Mouse (Mus musculus) forebrain, embryonic 12.5 days (tissue): ENCODE measurements around the gene Cdca5. TPM values are rescaled to one million over a fixed set of nuclear protein-coding genes. Genes with fewer than 3 reads are reported as not detected.

Experiments
- ATAC-seq: fragments of 200-750 bp; cut with Nextera tagmentation; 2 replicates; pipeline ENCODE4 v1.8.0; 2017; ENCODE audit warnings: moderate TSS enrichment; ENCODE audit not compliant: low FRiP score
- H3K27ac ChIP-seq: fragments of 300-500 bp; sonication (generic); 2 replicates; pipeline ENCODE4 v1.5.1; 2016; ENCODE audit warnings: mild to moderate bottlenecking
- H3K27me3 ChIP-seq: fragments of 300-500 bp; sonication (generic); 2 replicates; pipeline ENCODE4 v1.6.1; 2016; ENCODE audit warnings: mild to moderate bottlenecking
- H3K36me3 ChIP-seq: fragments of 300-500 bp; sonication (generic); replicated peaks from 2 replicates; pipeline ENCODE4 v1.6.1; 2016; ENCODE audit warnings: mild to moderate bottlenecking
- H3K4me1 ChIP-seq: fragments of 300-500 bp; sonication (generic); 2 replicates; pipeline ENCODE4 v1.6.1; 2016
- H3K4me2 ChIP-seq: fragments of 300-500 bp; sonication (generic); 2 replicates; pipeline ENCODE4 v1.6.1; 2016; ENCODE audit warnings: mild to moderate bottlenecking, moderate library complexity
- H3K4me3 ChIP-seq: fragments of 300-500 bp; sonication (generic); replicated peaks from 2 replicates; pipeline ENCODE4 v1.5.1; 2016; ENCODE audit warnings: mild to moderate bottlenecking
- H3K9ac ChIP-seq: fragments of 300-500 bp; sonication (generic); 2 replicates; pipeline ENCODE4 v1.6.1; 2016; ENCODE audit warnings: mild to moderate bottlenecking
- H3K9me3 ChIP-seq: fragments of 300-500 bp; sonication (generic); 2 replicates; pipeline ENCODE4 v1.6.1; 2016
- WGBS: fragments of 180-500 bp; shearing (Covaris S2); methylation state at CpG from one replicate; pipeline ENCODE4 v1.1.7; 2016; 5-methylcytosine and 5-hydroxymethylcytosine counted together
- polyA plus RNA-seq: library from polyadenylated mRNA; unstranded; fragments of >200 nt; fragmentation: Nextera tagmentation; extraction: Ambion mirVana; gene quantifications from 2 replicates; pipeline ENCODE4 v1.2.1, GENCODE M21; 2016

Gene Cdca5
- polyA plus RNA-seq, 1 experiment from 2014 or later, result 54.5 TPM

- Histone ChIP-seq H3K4me3 (0 out of 2 replicates have a peak overlapping the region, but pooled peaks have one; percentile 10), H3K27ac (no peak overlapping the region), H3K9me3 (no peaks in the 10 kb centered on the region), H3K4me1 (peaks cover 26% of the 10 kb centered on the region), H3K36me3 (peaks cover 58% of the 10 kb centered on the region), H3K4me2 (no peak overlapping the region), H3K27me3 (no peaks in the 10 kb centered on the region), H3K9ac (no peak overlapping the region)
- no peak for ATAC-seq
- WGBS, result 88% methylated on average over 11 of the region's 11 CpGs
Measured at GRCm38 (mm10) chr19:6048681-6049410, 35.9 kb upstream of the Cdca5 start.

GRCm38 (mm10) chr19:6052516-6052915, 32.3 kb upstream of the Cdca5 start:
- Histone ChIP-seq H3K27ac (no peak overlapping the region), H3K27me3 (no peaks in the 10 kb centered on the region), H3K4me2 (no peak overlapping the region), H3K36me3 (peaks cover 79% of the 10 kb centered on the region), H3K9ac (no peak overlapping the region), H3K9me3 (no peaks in the 10 kb centered on the region), H3K4me1 (peaks cover 25% of the 10 kb centered on the region), H3K4me3 (no peak overlapping the region)
- WGBS, result 87% methylated on average over 7 of the region's 7 CpGs
- no peak for ATAC-seq

- Histone ChIP-seq H3K9me3 (no peaks in the 10 kb centered on the region), H3K27me3 (no peaks in the 10 kb centered on the region), H3K4me1 (peaks cover 20% of the 10 kb centered on the region), H3K9ac (no peak overlapping the region), H3K4me3 (no peak overlapping the region), H3K27ac (no peak overlapping the region), H3K36me3 (peaks cover 73% of the 10 kb centered on the region), H3K4me2 (no peak overlapping the region)
- WGBS, result 90% methylated on average over 5 of the region's 5 CpGs
- no peak for ATAC-seq
Measured at GRCm38 (mm10) chr19:6054296-6054695, 30.5 kb upstream of the Cdca5 start.

- Histone ChIP-seq H3K27ac (no peak overlapping the region), H3K36me3 (peaks cover 58% of the 10 kb centered on the region), H3K9me3 (no peaks in the 10 kb centered on the region), H3K27me3 (no peaks in the 10 kb centered on the region), H3K9ac (peak overlapping the region; percentile 81), H3K4me2 (peak overlapping the region; percentile 84), H3K4me3 (peak overlapping the region; percentile 86), H3K4me1 (peaks cover 26% of the 10 kb centered on the region)
- WGBS, result 56% methylated on average over 4 of the region's 4 CpGs
- ATAC-seq, result no peak
Measured at GRCm38 (mm10) chr19:6056696-6057095, 28.1 kb upstream of the Cdca5 start.

DNA sequence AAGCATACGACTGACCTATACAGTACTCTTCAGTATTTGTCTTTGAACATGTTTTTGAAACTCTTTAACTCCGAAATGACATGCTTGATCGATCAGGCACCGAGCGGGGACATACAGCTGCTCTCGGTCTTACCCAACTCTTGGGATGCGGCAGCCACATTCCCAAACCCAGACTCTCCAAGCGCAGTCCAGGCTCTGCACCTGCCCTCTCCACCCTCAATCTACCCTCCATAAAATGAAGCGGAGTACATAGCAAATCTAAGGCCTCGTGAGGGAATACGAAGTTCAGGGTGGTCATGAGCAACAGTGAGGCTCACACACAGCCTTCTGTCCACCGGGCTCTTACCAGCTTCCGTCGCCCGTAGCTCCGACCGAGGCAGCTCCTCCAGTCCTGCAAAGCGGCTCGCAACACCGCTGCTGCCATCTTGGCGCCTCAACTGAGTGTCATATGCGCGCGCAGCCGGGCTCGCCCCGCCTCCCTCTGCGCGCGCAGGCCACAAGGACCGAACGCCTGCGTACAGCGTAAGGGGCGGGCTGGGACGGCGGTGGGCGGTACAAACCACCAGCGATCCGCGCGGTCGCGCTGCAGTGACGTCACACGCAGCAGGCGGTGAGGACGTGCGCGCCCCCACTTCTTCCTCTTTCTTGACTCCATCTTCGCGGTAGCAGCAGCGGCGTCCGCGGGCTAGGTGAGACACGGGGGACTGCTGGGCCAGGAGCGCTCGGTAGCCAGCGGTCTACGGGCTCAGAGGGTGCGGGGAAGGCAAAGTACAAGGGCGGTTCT, 27.3 kb upstream of the Cdca5 start, which contains the start of the genes Mrpl49 and Fau:
Gene Mrpl49 (minus strand): TSS at position 473 of the 784 bp plus-strand sequence.
Gene Fau (plus strand): TSS at position 532 of the 784 bp plus-strand sequence.
- Histone ChIP-seq H3K36me3 (peaks cover 51% of the 10 kb centered on the region), H3K27me3 (no peaks in the 10 kb centered on the region), H3K27ac (peak within 1 kb of the TSS; percentile 77), H3K4me3 (peak within 1 kb of the TSS; percentile 86), H3K4me1 (peaks cover 34% of the 10 kb centered on the region), H3K9ac (peak within 1 kb of the TSS; percentile 93), H3K9me3 (no peaks in the 10 kb centered on the region), H3K4me2 (peak within 1 kb of the TSS; percentile 84)
- ATAC-seq, result peak; percentile 89
- under 1% methylated on average over 63 of the region's 63 CpGs for WGBS

DNA sequence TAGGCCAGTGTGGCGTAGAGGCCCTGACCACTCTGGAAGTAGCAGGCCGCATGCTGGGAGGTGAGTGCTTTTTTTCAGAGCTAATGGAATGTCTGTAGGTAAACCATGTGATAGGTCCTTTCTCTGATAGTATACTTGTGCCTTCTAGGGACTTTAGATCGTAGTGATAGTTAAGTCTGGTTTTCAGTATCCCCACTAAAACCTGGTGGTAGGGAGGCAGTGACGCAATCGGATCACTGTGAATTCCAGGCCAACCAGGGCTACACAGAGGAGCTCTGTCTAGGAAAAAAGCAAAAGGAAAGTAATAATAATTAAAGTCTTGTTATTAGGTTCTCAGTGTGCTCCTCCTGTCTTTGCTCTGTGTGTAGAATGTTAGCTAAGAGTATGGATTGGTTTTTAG, 26.3 kb upstream of the Cdca5 start:
- 43% methylated on average over 5 of the region's 5 CpGs for WGBS
- Histone ChIP-seq H3K9ac (peak overlapping the region; percentile 93), H3K27ac (no peak overlapping the region; the same call in 1 of the 2 replicates), H3K4me3 (peak overlapping the region; percentile 86), H3K9me3 (no peaks in the 10 kb centered on the region), H3K4me1 (peaks cover 39% of the 10 kb centered on the region), H3K4me2 (peak overlapping the region; percentile 84), H3K36me3 (peaks cover 46% of the 10 kb centered on the region), H3K27me3 (no peaks in the 10 kb centered on the region)
- no peak; the same call in 1 of the 2 replicates for ATAC-seq

DNA sequence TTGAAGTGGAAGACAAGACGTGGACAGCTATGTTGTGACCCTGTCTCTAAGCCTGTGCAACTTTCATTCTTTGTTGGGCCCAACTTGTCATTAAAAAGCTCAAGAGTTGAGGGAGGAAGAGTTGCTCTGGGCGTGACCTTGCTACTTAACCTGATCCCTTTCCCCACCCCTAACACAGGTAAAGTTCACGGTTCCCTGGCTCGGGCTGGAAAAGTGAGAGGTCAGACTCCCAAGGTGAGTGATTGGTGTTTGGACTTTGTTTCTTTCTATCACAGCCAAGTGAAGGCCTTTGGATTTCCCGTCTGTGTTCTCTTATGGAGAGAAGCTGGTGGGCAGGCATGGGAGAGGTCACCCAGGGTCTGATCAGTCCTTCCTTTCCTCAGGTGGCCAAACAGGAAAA, 25.8 kb upstream of the Cdca5 start:
- WGBS, result 88% methylated on average over 5 of the region's 5 CpGs
- peak overlapping the region; percentile 84 for H3K4me2 ChIP-seq
- no peak for ATAC-seq
- H3K27ac ChIP-seq, result no peak overlapping the region
- peaks cover 41% of the 10 kb centered on the region for H3K36me3 ChIP-seq
- H3K9me3 ChIP-seq, result no peaks in the 10 kb centered on the region
- peak overlapping the region; percentile 93; the same call in 1 of the 2 replicates for H3K9ac ChIP-seq
- H3K4me3 ChIP-seq, result peak overlapping the region; percentile 86
- peaks cover 41% of the 10 kb centered on the region for H3K4me1 ChIP-seq
- H3K27me3 ChIP-seq, result no peaks in the 10 kb centered on the region

- Histone ChIP-seq H3K36me3 (peaks cover 22% of the 10 kb centered on the region), H3K9me3 (no peaks in the 10 kb centered on the region), H3K4me3 (peak within 1 kb of the TSS; percentile 89), H3K4me2 (peak within 1 kb of the TSS; percentile 100), H3K27me3 (no peaks in the 10 kb centered on the region), H3K27ac (peak within 1 kb of the TSS; percentile 97), H3K4me1 (peaks cover 41% of the 10 kb centered on the region), H3K9ac (peak within 1 kb of the TSS; percentile 98)
- under 1% methylated on average over 58 of the region's 58 CpGs for WGBS
- ATAC-seq, result peak; percentile 51
Measured at GRCm38 (mm10) chr19:6061021-6061533, 23.7 kb upstream of the Cdca5 start, which contains the start of gene Znhit2. Gene Znhit2, plus strand, starts transcription at chr19:6061192.

GRCm38 (mm10) chr19:6061641-6062302, 23.0 kb upstream of the Cdca5 start:
- no peak for ATAC-seq
- Histone ChIP-seq H3K4me3 (peak overlapping the region; percentile 89), H3K36me3 (peaks cover 22% of the 10 kb centered on the region), H3K9ac (peak overlapping the region; percentile 98), H3K27me3 (no peaks in the 10 kb centered on the region), H3K4me1 (peaks cover 41% of the 10 kb centered on the region), H3K4me2 (peak overlapping the region; percentile 100), H3K9me3 (no peaks in the 10 kb centered on the region), H3K27ac (peak overlapping the region; percentile 97)
- WGBS, result 2% methylated on average over 44 of the region's 44 CpGs

- H3K36me3 ChIP-seq, result peaks cover 22% of the 10 kb centered on the region
- H3K9ac ChIP-seq, result peak overlapping the region; percentile 98
- peak overlapping the region; percentile 97; the same call in 1 of the 2 replicates for H3K27ac ChIP-seq
- ATAC-seq, result no peak
- WGBS, result 80% methylated on average over 5 of the region's 5 CpGs
- H3K4me2 ChIP-seq, result peak overlapping the region; percentile 100
- H3K4me1 ChIP-seq, result peaks cover 44% of the 10 kb centered on the region
- H3K9me3 ChIP-seq, result no peaks in the 10 kb centered on the region
- no peaks in the 10 kb centered on the region for H3K27me3 ChIP-seq
- H3K4me3 ChIP-seq, result peak overlapping the region; percentile 89
Measured at GRCm38 (mm10) chr19:6062418-6062817, 22.4 kb upstream of the Cdca5 start.

DNA sequence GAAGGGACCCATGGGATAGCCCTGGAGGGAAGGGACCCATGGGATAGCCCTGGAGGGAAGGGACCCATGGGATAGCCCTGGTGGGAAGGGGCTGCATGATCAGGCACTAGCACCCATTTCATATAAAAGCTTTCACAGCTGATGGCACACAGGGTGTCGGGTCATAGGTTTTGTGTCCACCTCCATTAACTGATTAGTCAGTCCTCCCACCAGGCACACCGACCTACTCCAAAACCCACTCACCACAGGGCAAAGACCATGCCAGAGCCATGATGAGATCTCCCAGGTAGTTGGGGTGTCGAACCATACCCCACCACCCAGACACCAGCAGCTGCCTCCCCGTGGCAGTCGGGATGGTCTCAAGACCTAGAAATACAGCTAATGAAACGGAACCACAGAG, 21.7 kb upstream of the Cdca5 start:
- no peak overlapping the region for H3K27ac ChIP-seq
- H3K4me3 ChIP-seq, result no peak overlapping the region
- 0 out of 2 replicates have a peak overlapping the region, but pooled peaks have one; percentile 98 for H3K9ac ChIP-seq
- ATAC-seq, result no peak
- WGBS, result 85% methylated on average over 6 of the region's 6 CpGs
- peak overlapping the region; percentile 19 for H3K4me2 ChIP-seq
- peaks cover 50% of the 10 kb centered on the region for H3K4me1 ChIP-seq
- H3K9me3 ChIP-seq, result no peaks in the 10 kb centered on the region
- no peaks in the 10 kb centered on the region for H3K27me3 ChIP-seq
- H3K36me3 ChIP-seq, result peaks cover 22% of the 10 kb centered on the region
